Mouse (Mus musculus): ENCODE data around the gene Recql. TPM values are rescaled to one million over a fixed set of nuclear protein-coding genes. Genes with fewer than 3 reads are reported as not detected.

Recql gene
- polyA plus RNA-seq, 1 experiment from 2014 or later, result 25.5 TPM

DNA sequence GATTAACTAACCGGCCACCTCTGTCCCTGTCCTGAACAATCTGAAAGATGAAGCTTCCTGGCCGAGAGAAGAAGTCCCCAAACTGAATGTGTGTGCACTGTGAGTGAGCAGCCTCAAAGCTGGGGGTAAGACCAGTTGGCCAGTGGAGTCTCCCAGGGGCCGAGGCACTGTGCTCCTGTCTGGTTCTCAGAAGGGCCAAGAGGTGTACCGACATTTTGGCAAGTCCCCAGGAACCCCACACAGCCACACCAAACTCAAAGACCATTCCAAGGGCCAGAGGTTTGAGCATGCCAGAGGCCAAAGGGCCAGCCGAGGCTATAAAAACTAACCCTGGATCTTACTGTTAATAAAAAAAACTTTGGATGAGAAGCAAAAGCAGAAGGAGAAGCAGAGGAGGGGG is 72.6 kb downstream of the Recql start:
- Histone ChIP-seq H3K9me3 (ENCODE audit: control insufficient read depth, low read length) (peaks cover 3% of the 10 kb centered on the region), H3K4me2 (ENCODE audit: low read depth, low read length) (no peak overlapping the region), H3K27me3 (ENCODE audit: control insufficient read depth, insufficient read depth, low read depth, low read length) (no peaks in the 10 kb centered on the region), H3K36me3 (ENCODE audit: control insufficient read depth, insufficient read depth, low read length) (no peaks in the 10 kb centered on the region), H3K4me3 (ENCODE audit: low read length) (no peak overlapping the region), H3K4me1 (replicated peaks; ENCODE audit: control insufficient read depth, insufficient read depth, low read length) (no peaks in the 10 kb centered on the region), H3K27ac (ENCODE audit: low read length) (no peak overlapping the region), H3K9ac (ENCODE audit: low read length) (no peak overlapping the region)
- no peak for ATAC-seq (ENCODE audit: low read depth)
- WGBS, result 74% methylated on average over 5 of the region's 5 CpGs

DNA sequence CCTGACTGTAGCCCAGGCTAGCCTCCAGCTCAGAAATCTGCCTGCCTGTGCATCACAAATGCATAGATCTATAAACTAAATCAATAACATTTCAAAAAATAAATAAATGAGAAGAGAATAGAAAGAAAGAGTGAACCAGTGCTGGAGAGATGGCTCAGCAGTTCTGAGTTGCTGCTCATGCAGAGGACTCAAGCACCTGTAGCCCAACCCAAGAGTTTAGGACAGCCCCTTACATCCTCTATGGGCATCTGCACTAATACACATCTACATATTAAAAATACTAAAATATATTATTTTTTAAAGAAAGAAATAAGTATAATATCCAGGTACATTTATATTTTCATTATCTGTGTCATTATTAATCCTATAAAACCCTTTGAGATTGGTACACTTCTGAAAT is 81.8 kb downstream of the Recql start:
- no peak overlapping the region for H3K4me3 ChIP-seq (ENCODE audit: low read length)
- H3K27ac ChIP-seq (ENCODE audit: low read length), result no peak overlapping the region
- no peaks in the 10 kb centered on the region for H3K27me3 ChIP-seq (ENCODE audit: control insufficient read depth, insufficient read depth, low read depth, low read length)
- no peak overlapping the region for H3K4me2 ChIP-seq (ENCODE audit: low read depth, low read length)
- H3K9me3 ChIP-seq (ENCODE audit: control insufficient read depth, low read length), result peaks cover 6% of the 10 kb centered on the region
- no peaks in the 10 kb centered on the region for H3K36me3 ChIP-seq (ENCODE audit: control insufficient read depth, insufficient read depth, low read length)
- ATAC-seq (ENCODE audit: low read depth), result no peak
- H3K4me1 ChIP-seq (replicated peaks; ENCODE audit: control insufficient read depth, insufficient read depth, low read length), result no peaks in the 10 kb centered on the region
- H3K9ac ChIP-seq (ENCODE audit: low read length), result no peak overlapping the region

Other genes starting within 250 kb of the Recql start
- gene Slco1a6, start 178.6 kb downstream of the Recql start, polyA plus RNA-seq (2015; fragmentation: Nextera tagmentation; extraction: Ambion mirVana), result not detected in 2 replicates
- not detected in 2 replicates for gene Iapp, start 88.7 kb downstream of the Recql start, polyA plus RNA-seq (2015; fragmentation: Nextera tagmentation; extraction: Ambion mirVana)
- gene Slco1a5, start 64.1 kb downstream of the Recql start, polyA plus RNA-seq (2015; fragmentation: Nextera tagmentation; extraction: Ambion mirVana), result 0.16 TPM in 1 of 2 replicates, not detected in the other
- gene Pyroxd1, start 41.4 kb downstream of the Recql start, polyA plus RNA-seq (2015; fragmentation: Nextera tagmentation; extraction: Ambion mirVana), result 15.8 and 15.9 TPM in 2 replicates
- 81.2 and 85.6 TPM in 2 replicates for gene Golt1b, start 134 bp upstream of the Recql start, polyA plus RNA-seq (2015; fragmentation: Nextera tagmentation; extraction: Ambion mirVana)
- 0.49 and 0.50 TPM in 2 replicates for gene Spx, start 26.4 kb upstream of the Recql start, polyA plus RNA-seq (2015; fragmentation: Nextera tagmentation; extraction: Ambion mirVana)
- gene Gys2, start 86.0 kb upstream of the Recql start, polyA plus RNA-seq (2015; fragmentation: Nextera tagmentation; extraction: Ambion mirVana), result 0.91 TPM in 1 of 2 replicates, not detected in the other
- gene Ldhb, start 120.9 kb upstream of the Recql start, polyA plus RNA-seq (2015; fragmentation: Nextera tagmentation; extraction: Ambion mirVana), result 226 and 231 TPM in 2 replicates
- gene Kcnj8, start 184.5 kb upstream of the Recql start, polyA plus RNA-seq (2015; fragmentation: Nextera tagmentation; extraction: Ambion mirVana), result 17.8 and 18.8 TPM in 2 replicates